Mouse (Mus musculus) megakaryocyte-erythroid progenitor cell, adult 5-6 weeks (primary cell): ENCODE results near the gene Ddx31. TPM values are rescaled to one million over a fixed set of nuclear protein-coding genes. Genes with fewer than 3 reads are reported as not detected.

Experiments
- ATAC-seq: replicated peaks from 2 replicates; pipeline ENCODE4 v1.8.0; 2016; ENCODE audit warnings: mild to moderate bottlenecking, inconsistent platforms; ENCODE audit not compliant: severe bottlenecking, poor library complexity, low FRiP score, low TSS enrichment
- total RNA-seq, 2 experiments: library from RNA; stranded (forward) in 1 of 2; stranded (reverse) in 1 of 2; fragments of 200-1000, 215-1000 nt in 1 of 2; fragments of >200 nt in 1 of 2; fragmentation: Nextera tagmentation in 1 of 2; gene quantifications; 2 replicates each; pipeline ENCODE4 v1.2.3; 2014 to 2017

The Ddx31 gene
- total RNA-seq, 2 experiments from 2014 or later, result 10.6 to 12.7 TPM

DNA sequence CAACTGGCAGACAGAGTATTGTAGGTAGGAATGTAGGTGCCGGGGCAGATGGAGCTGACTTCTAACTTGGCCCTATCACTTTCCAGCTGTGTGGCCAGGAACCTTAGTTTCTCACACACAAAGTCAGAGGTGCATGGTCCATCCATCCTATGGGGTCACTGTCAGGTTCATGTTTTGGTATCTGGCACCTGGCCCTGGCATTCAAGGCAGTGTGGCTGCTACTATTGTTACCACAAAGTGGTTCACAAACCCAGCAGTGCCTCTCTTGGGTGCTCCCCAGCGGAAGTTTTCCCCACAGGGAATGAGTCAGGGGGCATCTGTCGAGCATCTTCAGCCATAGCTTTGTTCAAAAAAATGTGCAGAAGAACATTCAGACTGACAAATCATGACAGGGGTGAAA lies 106.1 kb downstream of the Ddx31 start:
- ATAC-seq, result no peak

DNA sequence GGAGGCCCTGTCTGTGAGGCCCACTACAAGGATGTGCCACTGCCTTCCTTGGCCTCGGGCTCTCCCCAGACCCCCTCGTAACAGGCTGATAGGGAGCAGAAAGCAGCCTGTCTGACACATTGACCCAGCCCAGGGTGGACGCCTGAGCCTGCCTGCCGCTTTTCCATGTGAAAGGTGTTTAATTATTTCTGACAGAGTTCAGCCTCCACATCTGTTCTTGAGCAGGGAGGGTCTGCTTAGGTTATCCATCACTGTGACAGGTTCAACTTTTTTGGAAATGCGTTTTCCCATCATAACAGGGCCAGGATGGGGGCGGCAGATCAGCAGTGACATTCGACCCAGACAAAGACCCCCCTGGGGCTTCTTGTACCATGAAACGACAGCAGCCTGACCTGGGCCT lies 112.8 kb downstream of the Ddx31 start:
- no peak for ATAC-seq

DNA sequence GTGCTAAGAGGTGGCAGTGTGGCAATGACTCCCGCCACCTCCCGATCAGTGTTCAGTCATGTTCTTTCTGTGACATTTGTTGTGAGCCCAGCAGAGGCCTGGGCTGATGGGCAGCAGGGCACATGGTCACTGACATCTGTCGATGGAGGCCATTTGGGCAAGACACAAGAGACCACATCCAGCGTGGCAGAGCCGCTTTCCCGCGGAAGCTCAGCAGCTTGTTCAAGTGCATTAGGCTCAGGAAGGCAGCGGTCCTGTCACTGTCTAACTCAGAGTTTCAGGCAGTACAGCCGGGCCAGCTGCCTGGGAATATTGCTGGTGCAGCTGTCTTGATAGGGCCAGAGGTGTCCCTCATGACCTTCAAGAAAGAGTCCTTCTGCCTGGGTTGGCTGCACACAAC lies 114.4 kb downstream of the Ddx31 start:
- ATAC-seq, result no peak

Other genes with a start within 250 kb of the Ddx31 start
- gene Gfi1b, start 218.4 kb upstream of the Ddx31 start, total RNA-seq (2014; fragmentation: Nextera tagmentation), result 331 and 332 TPM in 2 replicates
- gene Gfi1b, start 218.4 kb upstream of the Ddx31 start, total RNA-seq (2017), result 91.3 and 113 TPM in 2 replicates
- 20.1 and 32.0 TPM in 2 replicates for gene Tsc1, start 199.2 kb upstream of the Ddx31 start, total RNA-seq (2014; fragmentation: Nextera tagmentation)
- 10.9 and 24.3 TPM in 2 replicates for gene Tsc1, start 199.2 kb upstream of the Ddx31 start, total RNA-seq (2017)
- 2.7 TPM in 1 of 2 replicates, not detected in the other for gene Spaca9, start 140.7 kb upstream of the Ddx31 start, total RNA-seq (2014; fragmentation: Nextera tagmentation)
- gene Spaca9, start 140.7 kb upstream of the Ddx31 start, total RNA-seq (2017), result not detected in 2 replicates
- 1.2 TPM in 1 of 2 replicates, not detected in the other for gene Ak8, start 140.2 kb upstream of the Ddx31 start, total RNA-seq (2014; fragmentation: Nextera tagmentation)
- not detected in 2 replicates for gene Ak8, start 140.2 kb upstream of the Ddx31 start, total RNA-seq (2017)
- gene Gtf3c4, start within 50 bp of the Ddx31 start, total RNA-seq (2014; fragmentation: Nextera tagmentation), result 17.8 and 21.7 TPM in 2 replicates
- 24.7 TPM in 2 replicates for gene Gtf3c4, start within 50 bp of the Ddx31 start, total RNA-seq (2017)
- gene Barhl1, start 76.3 kb downstream of the Ddx31 start, total RNA-seq (2014; fragmentation: Nextera tagmentation), result 0.27 TPM in 1 of 2 replicates, not detected in the other
- gene Barhl1, start 76.3 kb downstream of the Ddx31 start, total RNA-seq (2017), result not detected in 2 replicates
- 2.4 TPM in 1 of 2 replicates, not detected in the other for gene Cfap77, start 214.7 kb downstream of the Ddx31 start, total RNA-seq (2014; fragmentation: Nextera tagmentation)
- 2.2 TPM in 1 of 2 replicates, not detected in the other for gene Cfap77, start 214.7 kb downstream of the Ddx31 start, total RNA-seq (2017)
- gene Ttf1, start 219.9 kb downstream of the Ddx31 start, total RNA-seq (2014; fragmentation: Nextera tagmentation), result 23.8 and 24.3 TPM in 2 replicates
- gene Ttf1, start 219.9 kb downstream of the Ddx31 start, total RNA-seq (2017), result 20.0 and 22.5 TPM in 2 replicates